Mouse (Mus musculus) left cerebral cortex, adult 2 months (tissue): ENCODE results near the gene Proser2. TPM values are rescaled to one million over a fixed set of nuclear protein-coding genes. Genes with fewer than 3 reads are reported as not detected.

Experiments
- DNase-seq, 2 experiments: peaks; one replicate each; pipeline ENCODE4 v3.0.0; 2021 to 2022; ENCODE audit warnings: low spot score in 2 of 2, mixed read lengths in 1 of 2; ENCODE audit errors: extremely low spot score in 1 of 2
- H3K27ac ChIP-seq: fragments of 200-600 bp; 2 replicates; pipeline ENCODE4 v1.8.1; 2022
- H3K4me3 ChIP-seq: fragments of 200-600 bp; 2 replicates; pipeline ENCODE4 v1.8.1; 2022
- CTCF ChIP-seq: fragments of 200-600 bp; IDR thresholded peaks from 2 replicates; pipeline ENCODE4 v1.8.1; 2022; ENCODE audit warnings: antibody characterized with exemption, mild to moderate bottlenecking, moderate library complexity
- intact Hi-C: fragments of 180-260 bp; cut with DNase I; formaldehyde crosslinking; loops from one replicate; pipeline ENCODE4 v1.15.1; 2025
- total RNA-seq, 2 experiments: library from RNA; stranded (reverse); gene quantifications; 2 replicates each; pipeline ENCODE4 v1.2.3; 2021

Gene Proser2
- total RNA-seq, 2 experiments from 2014 or later = 3.2 to 4.1 TPM

GRCm38 (mm10) chr2:6085622-6086530, 44.1 kb downstream of the Proser2 start:
- peak overlapping the region; percentile 44 for H3K27ac ChIP-seq
- H3K4me3 ChIP-seq = no peak overlapping the region
- TF ChIP-seq CTCF = no peak
- intact Hi-C loops = no loop called here
- no peak for DNase-seq

DNA sequence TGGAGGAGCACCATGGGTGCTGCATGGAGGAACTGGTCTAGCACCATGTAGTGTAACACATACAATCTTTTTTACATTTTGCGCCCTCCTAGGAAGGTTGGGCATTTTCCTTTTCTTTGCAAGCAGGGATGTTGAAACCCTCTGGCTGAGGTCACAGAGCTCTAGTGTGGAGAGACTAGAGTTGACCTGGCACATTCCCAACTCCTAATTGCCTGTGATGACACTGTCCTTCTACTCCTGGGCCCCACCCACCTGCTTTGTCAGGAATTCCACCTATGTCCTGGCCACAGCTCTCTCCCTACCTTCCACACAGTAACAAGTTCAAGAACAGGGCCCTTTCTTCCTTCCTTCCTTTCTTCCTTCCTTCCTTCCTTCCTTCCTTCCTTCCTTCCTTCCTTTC, 46.3 kb downstream of the Proser2 start:
- intact Hi-C loops = no loop called here
- no peak for DNase-seq
- no peak for TF ChIP-seq CTCF

DNA sequence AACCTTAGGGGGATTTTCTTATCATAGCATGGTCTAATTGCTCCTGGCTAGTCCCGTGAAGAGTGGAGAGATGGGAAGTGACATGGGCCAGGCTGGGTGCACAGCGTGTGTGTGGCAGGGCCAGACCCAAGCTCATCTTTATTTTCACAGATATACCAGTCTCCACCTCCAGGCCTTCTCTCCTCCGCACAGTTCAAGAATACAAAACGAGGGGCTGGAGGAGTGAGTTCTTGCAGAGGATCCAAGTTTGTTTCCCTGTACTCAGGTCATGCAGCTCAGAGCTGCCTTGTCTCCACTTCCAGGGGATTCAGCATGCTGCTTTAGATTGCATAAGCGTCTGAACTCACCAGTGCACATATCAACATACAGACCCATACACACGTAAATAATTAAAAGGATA, 47.4 kb downstream of the Proser2 start:
- no peak overlapping the region for H3K27ac ChIP-seq
- intact Hi-C loops = no loop called here
- TF ChIP-seq CTCF = no peak
- H3K4me3 ChIP-seq = no peak overlapping the region
- DNase-seq = no peak

More for the DNA sequence above, 46.3 kb downstream of the Proser2 start:
- Histone ChIP-seq H3K27ac (no peak overlapping the region), H3K4me3 (no peak overlapping the region)

- TF ChIP-seq CTCF = no peak
- no peak overlapping the region for H3K27ac ChIP-seq
- H3K4me3 ChIP-seq = no peak overlapping the region
- no peak for DNase-seq
- intact Hi-C loops = no loop called here
Observed at GRCm38 (mm10) chr2:6081108-6081507, 48.9 kb downstream of the Proser2 start.

- DNase-seq = no peak
- TF ChIP-seq CTCF = no peak
- no peak overlapping the region for H3K27ac ChIP-seq
- intact Hi-C loops = no loop called here
- H3K4me3 ChIP-seq = no peak overlapping the region
Observed at GRCm38 (mm10) chr2:6080037-6080436, 50.0 kb downstream of the Proser2 start.

DNA sequence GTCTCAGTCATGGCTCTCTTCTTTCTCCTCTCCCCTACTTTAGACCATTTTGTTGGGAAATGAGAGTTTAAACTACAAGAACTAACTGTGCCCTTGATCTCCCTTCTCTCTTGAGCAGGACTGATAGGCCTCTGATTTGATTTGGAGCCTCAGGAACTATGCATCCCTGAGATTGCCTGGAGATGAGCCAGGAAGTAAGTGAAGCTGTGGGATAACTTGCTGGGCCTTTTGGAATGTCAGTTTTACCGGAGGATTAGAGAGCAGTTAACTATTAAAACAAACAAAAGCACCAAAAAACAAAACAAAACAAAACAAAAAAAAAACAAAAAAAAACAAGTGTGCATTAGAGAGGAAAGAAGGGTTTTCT, 54.5 kb downstream of the Proser2 start:
- TF ChIP-seq CTCF = no peak
- Histone ChIP-seq H3K4me3 (no peak overlapping the region), H3K27ac (no peak overlapping the region)
- intact Hi-C loops = no loop called here
- no peak for DNase-seq

DNA sequence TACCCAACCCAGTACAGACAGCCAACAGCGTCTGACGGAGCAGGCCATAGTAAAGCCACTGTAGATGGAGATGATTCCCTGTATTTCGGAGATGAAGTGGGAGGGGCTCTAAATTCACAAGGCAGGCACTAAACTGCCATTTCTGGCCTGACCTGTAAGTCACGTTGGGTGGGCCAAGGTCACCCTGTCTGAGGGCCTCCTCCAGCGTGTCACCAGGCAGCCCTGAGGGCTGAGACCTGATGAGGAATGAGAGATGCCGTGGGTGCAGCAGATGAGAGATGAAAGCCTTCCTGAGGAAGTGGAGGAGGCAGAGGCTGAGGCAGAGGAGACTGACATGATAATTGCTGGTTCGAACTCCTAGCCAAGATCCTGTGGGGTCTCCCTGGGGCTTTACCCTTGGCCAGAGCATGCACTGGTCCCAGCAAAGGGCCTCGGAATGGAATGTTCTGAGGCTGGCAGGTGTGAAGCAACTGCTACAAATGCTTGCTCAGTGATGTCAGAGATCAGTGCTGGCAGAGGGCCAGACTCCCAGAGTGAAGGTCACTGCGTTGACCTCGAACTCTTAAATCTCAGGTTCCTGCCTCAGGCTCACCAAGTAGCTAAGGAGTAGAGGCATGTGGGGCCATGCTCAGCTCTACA, 55.0 kb downstream of the Proser2 start:
- no peak overlapping the region for H3K27ac ChIP-seq
- no peak overlapping the region for H3K4me3 ChIP-seq
- no peak for DNase-seq
- intact Hi-C loops = no loop called here
- no peak for TF ChIP-seq CTCF

GRCm38 (mm10) chr2:6072685-6073260, 57.2 kb downstream of the Proser2 start:
- H3K27ac ChIP-seq = no peak overlapping the region
- intact Hi-C loops = no loop called here
- no peak for DNase-seq
- no peak overlapping the region for H3K4me3 ChIP-seq
- TF ChIP-seq CTCF = no peak

DNA sequence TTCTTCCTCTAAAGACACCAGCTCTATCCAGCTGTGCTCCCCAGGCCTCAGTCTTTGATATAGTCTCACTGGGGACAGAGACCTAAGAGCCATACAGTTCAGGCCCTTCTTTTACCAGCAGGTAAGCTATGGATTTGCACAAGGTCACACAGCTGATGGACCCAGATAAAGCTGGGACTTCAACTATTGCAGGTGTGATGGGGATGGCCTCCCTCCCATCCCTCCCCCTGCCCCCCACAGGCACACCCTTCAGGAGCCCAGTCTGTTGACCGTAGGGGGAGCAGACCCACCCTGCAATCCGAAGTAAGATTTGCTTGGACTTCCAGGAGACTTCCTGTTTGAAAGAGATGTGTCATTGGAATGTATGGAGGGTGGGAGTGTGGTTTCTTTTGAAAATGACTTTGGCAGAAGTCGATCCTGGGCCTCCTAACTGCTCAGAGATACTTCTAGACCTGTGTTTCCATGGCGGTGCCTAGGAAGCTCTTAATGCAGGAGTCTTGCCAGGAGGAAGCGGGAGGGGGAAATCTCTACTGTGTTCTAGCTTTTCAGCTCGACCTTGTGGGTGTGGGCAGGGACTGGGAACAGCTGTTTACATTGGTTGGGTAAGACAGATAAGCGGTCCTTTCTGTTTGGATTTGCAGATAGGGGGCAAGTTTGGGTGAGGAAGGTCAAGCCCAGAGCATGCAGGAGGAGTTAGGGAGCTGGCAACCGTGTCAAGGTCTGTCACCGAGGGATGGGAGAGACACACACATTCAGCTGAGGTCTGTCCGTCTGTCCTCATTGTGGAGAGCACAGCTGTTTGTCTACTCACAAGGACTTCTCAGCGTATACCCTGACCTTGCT, 58.2 kb downstream of the Proser2 start:
- H3K27ac ChIP-seq = no peak overlapping the region
- no peak for TF ChIP-seq CTCF
- H3K4me3 ChIP-seq = no peak overlapping the region
- intact Hi-C loops = no loop called here
- no peak for DNase-seq

DNA sequence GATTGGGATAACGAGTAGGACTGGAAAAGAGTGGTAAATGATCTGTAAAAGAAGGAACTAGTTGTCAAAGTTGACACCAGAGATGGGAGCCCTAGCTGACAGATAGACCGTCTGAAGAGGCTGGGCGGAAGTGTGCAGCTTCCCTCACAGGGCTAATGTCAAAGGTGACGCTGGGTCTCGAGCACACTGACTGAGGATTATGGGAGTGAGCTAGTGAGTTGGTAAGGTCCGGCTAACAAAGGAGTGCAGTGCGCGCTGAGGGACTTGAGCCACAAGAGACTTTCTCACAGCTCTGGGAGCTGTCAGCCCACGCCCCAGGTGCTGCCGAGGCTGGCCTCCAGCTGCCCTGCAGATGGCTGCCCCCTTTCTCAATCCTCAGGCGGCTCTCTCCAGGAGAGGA, 59.1 kb downstream of the Proser2 start:
- intact Hi-C loops = no loop called here
- Histone ChIP-seq H3K4me3 (no peak overlapping the region), H3K27ac (no peak overlapping the region)
- DNase-seq = no peak
- no peak for TF ChIP-seq CTCF

- intact Hi-C loops = no loop called here
- no peak for TF ChIP-seq CTCF
- no peak for DNase-seq
- no peak overlapping the region for H3K27ac ChIP-seq
- no peak overlapping the region for H3K4me3 ChIP-seq
Observed at GRCm38 (mm10) chr2:6067341-6067740, 62.7 kb downstream of the Proser2 start.
